Mouse (Mus musculus) embryonic fibroblast, embryonic 13.5 days (primary cell): ENCODE measurements around the gene Pbdc1.
"Not testable (repeated sequence)": the region's sequence is repeated elsewhere in the genome, so short reads cannot be mapped to it uniquely, and the experiment has no call there.

ENCODE experiments used
- CTCF ChIP-seq: IDR thresholded peaks from 2 replicates; pipeline ENCODE4 v1.5.1; 2011; ENCODE audit warnings: mild to moderate bottlenecking, control low read depth, low read length, moderate library complexity, borderline replicate concordance; ENCODE audit not compliant: insufficient read depth
- POLR2A ChIP-seq: IDR thresholded peaks from 2 replicates; pipeline ENCODE4 v1.6.1; 2011; ENCODE audit warnings: low read depth, mild to moderate bottlenecking, control low read depth, low read length, moderate library complexity

DNA sequence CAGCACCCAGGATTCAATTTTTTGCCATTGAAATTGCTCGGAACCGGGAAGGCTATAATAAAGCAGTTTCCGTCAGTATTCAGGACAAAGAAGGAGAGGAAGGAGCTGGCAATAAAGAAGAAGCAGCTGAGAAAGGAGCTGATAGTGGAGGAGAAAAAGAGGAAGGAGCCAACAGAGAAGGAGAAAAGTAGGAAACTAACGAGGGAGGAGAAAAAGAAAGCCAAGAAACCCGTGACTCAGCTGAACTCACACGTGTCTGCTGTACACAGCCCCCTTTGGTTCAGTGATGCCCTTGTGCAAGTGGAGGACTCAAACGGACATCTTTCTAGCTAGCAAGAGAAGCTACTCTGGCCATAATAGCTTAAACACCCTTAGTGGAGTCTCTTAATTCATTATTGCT lies 3.5 kb downstream of the Pbdc1 start:
- TF ChIP-seq POLR2A, CTCF: not testable (repeated sequence)
